Mouse (Mus musculus) bone marrow macrophage, adult 2 months (primary cell): ENCODE data around the gene Kank2.

Experiments
- CTCF ChIP-seq: IDR thresholded peaks from 2 replicates; pipeline ENCODE4 v1.5.1; 2012; ENCODE audit warnings: low read depth, mild to moderate bottlenecking, low read length, moderate library complexity
- POLR2A ChIP-seq: IDR thresholded peaks from 2 replicates; pipeline ENCODE4 v1.6.1; 2012; ENCODE audit warnings: mild to moderate bottlenecking, low read depth, low read length, borderline replicate concordance

GRCm38 (mm10) chr9:21794925-21795324 lies 3.6 kb downstream of the Kank2 start:
- TF ChIP-seq CTCF (no peak), POLR2A (no peak)
